ENCODE assay signal across 11 mouse cellular contexts in the genomic region with DNA sequence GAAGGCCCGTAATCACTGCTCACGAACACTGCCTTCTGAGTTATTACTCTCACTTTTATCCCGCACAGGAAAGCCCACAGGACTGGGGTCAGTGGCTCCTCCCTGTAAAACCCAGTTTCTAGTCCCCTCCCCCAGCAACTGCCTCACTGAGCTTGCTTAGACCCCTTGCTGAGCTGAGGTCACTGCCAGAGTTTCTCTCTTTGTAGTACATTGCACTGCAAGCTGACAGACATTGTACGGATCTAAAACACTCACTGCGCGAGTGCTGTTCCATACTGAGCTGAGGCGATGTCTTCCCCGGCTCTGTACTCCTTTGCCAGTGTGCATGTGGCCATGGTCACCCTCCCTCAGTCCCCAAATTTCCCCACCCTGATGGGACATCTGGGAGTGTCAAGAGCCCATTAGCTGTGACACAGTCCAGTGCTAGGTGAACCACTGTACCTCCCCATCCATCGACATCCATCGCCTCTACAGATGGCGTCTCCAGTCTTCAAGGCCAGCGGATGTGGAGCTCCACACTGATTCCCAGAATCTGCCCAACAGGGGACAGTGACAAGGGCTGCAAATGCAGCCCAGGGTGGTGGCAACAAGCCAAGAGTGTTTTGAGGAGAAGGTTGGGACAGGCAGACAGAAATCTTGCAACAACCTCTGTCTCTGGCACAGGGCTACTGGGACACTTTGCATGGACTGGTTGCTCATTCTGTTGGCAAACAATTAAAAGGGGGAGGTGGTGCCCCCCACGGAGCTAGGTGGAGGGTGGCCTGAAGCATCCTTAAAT.
DNase-seq lines count a peak whose midpoint lies in the region; ATAC-seq and TF ChIP-seq lines count a peak whose summit lies in the region.
"Had no signal": no experiment of that assay in that cellular context is flagged by ENCODE, and none has a peak within 500 bp of the region (broad histone marks: within the 10 kb centered on the region; RNA-seq: fewer than 3 reads in every experiment).

No protein-coding gene starts in this region.

- H3K27me3 ChIP-seq in lung, embryonic 16.5 days (ENCODE audit: control insufficient read depth, insufficient read depth, low read depth, low read length) = no peaks in the 10 kb centered on the region
- no peaks in the 10 kb centered on the region for H3K27me3 ChIP-seq in forebrain, postnatal 0 days (ENCODE audit: insufficient read depth, low read length)
- no peaks in the 10 kb centered on the region for H3K27me3 ChIP-seq in midbrain, embryonic 16.5 days (ENCODE audit: control insufficient read depth, insufficient read depth, low read depth, low read length)
- H3K27me3 ChIP-seq: heart, embryonic 15.5 days; liver, embryonic 15.5 days had no signal

- no peak overlapping the region for H3K4me3 ChIP-seq in lung, embryonic 16.5 days (ENCODE audit: low read length)
- no peak overlapping the region for H3K4me3 ChIP-seq in forebrain, postnatal 0 days (ENCODE audit: low read depth, low read length)
- H3K4me3 ChIP-seq in midbrain, embryonic 16.5 days (ENCODE audit: low read depth, low read length) = no peak overlapping the region
- H3K4me3 ChIP-seq: heart, embryonic 15.5 days; liver, embryonic 15.5 days had no signal

- TF ChIP-seq CTCF in forebrain, postnatal 0 days (IDR thresholded peaks at IDR 0.05; ENCODE audit: low read depth) = no peak

- H3K4me2 ChIP-seq in lung, embryonic 16.5 days (ENCODE audit: low read depth, low read length) = no peak overlapping the region
- no peak overlapping the region for H3K4me2 ChIP-seq in forebrain, postnatal 0 days (ENCODE audit: low read depth)
- no peak overlapping the region for H3K4me2 ChIP-seq in midbrain, embryonic 16.5 days (ENCODE audit: low read length)
- H3K4me2 ChIP-seq: heart, embryonic 15.5 days; liver, embryonic 15.5 days had no signal

- H3K36me3 ChIP-seq in lung, embryonic 16.5 days (ENCODE audit: control insufficient read depth, insufficient read depth, low read length) = no peaks in the 10 kb centered on the region; the same call in 1 of the 2 replicates
- peaks cover 3% of the 10 kb centered on the region; the same call in 1 of the 2 replicates for H3K36me3 ChIP-seq in forebrain, postnatal 0 days (ENCODE audit: insufficient read depth)
- no peaks in the 10 kb centered on the region; the same call in 1 of the 2 replicates for H3K36me3 ChIP-seq in midbrain, embryonic 16.5 days (ENCODE audit: control insufficient read depth, insufficient read depth, low read length)
- H3K36me3 ChIP-seq: liver, embryonic 15.5 days had no signal

- intact Hi-C loops in left cerebral cortex, postnatal 25 days (cut with DNase I) = no loop called here

- peak; percentile 46 for DNase-seq in adrenal gland, postnatal 10 days
- DNase-seq in adrenal gland, postnatal 25 days = no peak
- no peak for DNase-seq in lung, postnatal 36 days
- no peak for DNase-seq in forebrain, postnatal 0 days
- no peak for DNase-seq in cerebellum, adult 9-10 months
- no peak for DNase-seq in left cerebral cortex, postnatal 25 days (ENCODE audit: low spot score in 2 of 2)
- DNase-seq: cerebellum, adult 2 months had no signal

- ATAC-seq in lung, embryonic 16.5 days (ENCODE audit: low read depth) = peak; percentile 21; the same call in 1 of the 2 replicates
- peak; percentile 27; the same call in 1 of the 2 replicates for ATAC-seq in forebrain, postnatal 0 days
- no peak for ATAC-seq in midbrain, embryonic 16.5 days

- peaks cover 5% of the 10 kb centered on the region for H3K4me1 ChIP-seq in lung, embryonic 16.5 days (replicated peaks; ENCODE audit: control insufficient read depth, insufficient read depth, low read length)
- peaks cover 13% of the 10 kb centered on the region; the same call in 1 of the 2 replicates for H3K4me1 ChIP-seq in forebrain, postnatal 0 days (ENCODE audit: insufficient read depth)
- peaks cover 18% of the 10 kb centered on the region for H3K4me1 ChIP-seq in midbrain, embryonic 16.5 days (ENCODE audit: control insufficient read depth, insufficient read depth, low read length)
- H3K4me1 ChIP-seq: heart, embryonic 15.5 days had no signal

- WGBS in lung, embryonic 16.5 days = 55% methylated on average over 13 of the region's 13 CpGs
- WGBS in forebrain, postnatal 0 days = 51% methylated on average over 13 of the region's 13 CpGs
- WGBS in midbrain, embryonic 16.5 days = 48% methylated on average over 13 of the region's 13 CpGs

- H3K9me3 ChIP-seq in lung, embryonic 16.5 days (ENCODE audit: control insufficient read depth, low read length) = no peaks in the 10 kb centered on the region
- no peaks in the 10 kb centered on the region for H3K9me3 ChIP-seq in forebrain, postnatal 0 days (ENCODE audit: low read length)
- no peaks in the 10 kb centered on the region for H3K9me3 ChIP-seq in midbrain, embryonic 16.5 days (replicated peaks; ENCODE audit: control insufficient read depth, low read length, poor library complexity, severe bottlenecking)
- H3K9me3 ChIP-seq: heart, embryonic 15.5 days; liver, embryonic 15.5 days had no signal

- no peak overlapping the region for H3K9ac ChIP-seq in lung, embryonic 16.5 days (ENCODE audit: low read length)
- no peak overlapping the region for H3K9ac ChIP-seq in forebrain, postnatal 0 days
- no peak overlapping the region for H3K9ac ChIP-seq in midbrain, embryonic 16.5 days (ENCODE audit: low read depth, low read length)
- H3K9ac ChIP-seq: heart, embryonic 15.5 days; liver, embryonic 15.5 days had no signal

- H3K27ac ChIP-seq in lung, embryonic 16.5 days (ENCODE audit: low read length) = no peak overlapping the region
- H3K27ac ChIP-seq in forebrain, postnatal 0 days (ENCODE audit: low read depth, low read length) = no peak overlapping the region
- H3K27ac ChIP-seq in midbrain, embryonic 16.5 days (ENCODE audit: low read length) = 0 out of 2 replicates have a peak overlapping the region, but pooled peaks have one; percentile 18
- H3K27ac ChIP-seq: heart, embryonic 15.5 days; liver, embryonic 15.5 days had no signal
